Mouse (Mus musculus) embryonic fibroblast, embryonic 13.5 days (primary cell): ENCODE measurements at regions not wholly inside any gene's neighbourhood (a gene's known extent, or its start where the extent isn't known, plus 50 kb on each side); places are given as distances from the start of the nearest gene placed in this dataset.

Experiments
- H3K27ac ChIP-seq: 2 replicates; pipeline ENCODE4 v1.5.1; 2012; ENCODE audit warnings: low read length, control low read depth, inconsistent platforms; ENCODE audit not compliant: insufficient read depth
- H3K4me1 ChIP-seq: 2 replicates; pipeline ENCODE4 v1.6.1; 2011; ENCODE audit warnings: low read length; ENCODE audit not compliant: control insufficient read depth, insufficient read depth
- H3K4me3 ChIP-seq: 2 replicates; pipeline ENCODE4 v1.5.1; 2011; ENCODE audit warnings: mild to moderate bottlenecking, control low read depth, low read length; ENCODE audit not compliant: insufficient read depth
- CTCF ChIP-seq: IDR thresholded peaks from 2 replicates; pipeline ENCODE4 v1.5.1; 2011; ENCODE audit warnings: mild to moderate bottlenecking, control low read depth, low read length, moderate library complexity, borderline replicate concordance; ENCODE audit not compliant: insufficient read depth
- POLR2A ChIP-seq: IDR thresholded peaks from 2 replicates; pipeline ENCODE4 v1.6.1; 2011; ENCODE audit warnings: low read depth, mild to moderate bottlenecking, control low read depth, low read length, moderate library complexity

DNA sequence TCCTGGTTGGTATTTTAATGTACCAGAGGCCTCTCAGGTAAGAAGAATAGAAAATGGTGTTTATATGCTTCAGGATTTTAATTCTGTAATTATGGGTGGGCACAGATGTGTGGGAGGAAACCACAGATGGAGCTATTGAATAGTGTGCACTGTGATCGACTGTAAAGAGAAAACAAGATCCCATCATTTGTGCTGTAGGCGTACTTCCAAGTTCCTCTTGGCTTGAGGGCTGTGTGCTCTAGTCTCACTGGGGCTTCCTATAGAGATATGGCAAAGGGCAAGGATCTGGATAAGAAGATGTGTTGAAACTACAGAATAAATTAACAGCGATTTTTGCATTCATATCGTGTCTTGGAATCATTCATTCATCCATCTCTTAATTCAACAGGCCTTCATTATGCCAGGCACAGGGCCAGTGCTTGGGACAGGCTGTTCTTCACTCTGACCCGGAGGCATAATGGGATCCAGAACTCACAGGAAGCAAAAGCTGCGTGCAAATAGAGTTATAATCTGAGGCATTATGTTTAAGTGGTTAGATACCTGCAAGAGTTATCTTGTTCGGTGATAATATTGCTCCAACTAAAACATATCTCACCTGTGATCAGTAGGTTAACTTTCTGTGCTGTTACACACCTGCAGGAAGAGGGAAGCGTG lies 336.7 kb downstream of the Hs3st3b1 start:
- no peaks in the 10 kb centered on the region for H3K4me1 ChIP-seq
- no peak overlapping the region for H3K27ac ChIP-seq
- TF ChIP-seq POLR2A (no peak), CTCF (no peak)
- H3K4me3 ChIP-seq = no peak overlapping the region

DNA sequence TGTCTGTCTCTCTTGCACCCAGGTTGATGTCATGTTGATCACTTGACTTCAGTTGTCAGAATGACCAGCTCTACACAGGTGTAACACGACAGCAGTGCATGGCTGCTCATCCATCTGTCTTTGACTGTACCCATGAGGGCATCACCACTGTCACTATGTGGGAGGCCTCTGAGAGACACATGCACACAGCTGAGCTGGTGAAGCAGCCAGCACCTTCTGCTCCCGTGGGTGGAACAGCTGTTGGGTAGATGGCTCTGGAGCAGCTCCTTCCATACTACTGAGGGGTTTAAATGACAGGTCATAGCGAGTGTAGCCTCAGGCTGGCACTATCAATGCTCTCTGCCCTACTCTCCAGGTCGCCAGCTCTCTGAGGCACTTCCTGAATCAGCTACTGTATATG lies 301.9 kb downstream of the Hs3st3b1 start:
- Histone ChIP-seq H3K4me3 (no peak overlapping the region), H3K27ac (no peak overlapping the region), H3K4me1 (no peaks in the 10 kb centered on the region)
- no peak for TF ChIP-seq CTCF

DNA sequence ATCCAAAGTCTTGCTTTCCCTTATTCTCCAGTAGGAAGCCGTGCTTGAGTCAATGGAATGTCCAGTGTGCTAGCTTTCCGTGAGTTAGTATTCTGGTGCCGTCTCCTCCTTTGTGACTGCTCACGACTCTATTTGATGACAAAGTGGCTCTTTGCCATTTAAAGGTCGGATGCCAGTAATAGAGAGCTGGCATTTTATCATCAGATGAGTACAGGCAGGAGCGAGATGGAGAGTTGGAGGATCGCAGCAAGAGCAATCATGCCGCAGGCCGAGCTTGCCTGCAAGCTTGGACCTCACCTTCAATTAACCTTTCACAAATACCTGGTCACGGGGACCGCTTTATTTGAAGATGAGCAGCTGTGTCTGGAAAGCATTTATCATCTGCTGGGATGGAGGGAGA lies 291.8 kb downstream of the Hs3st3b1 start:
- TF ChIP-seq POLR2A = no peak
- no peak for TF ChIP-seq CTCF
- H3K4me3 ChIP-seq = no peak overlapping the region

DNA sequence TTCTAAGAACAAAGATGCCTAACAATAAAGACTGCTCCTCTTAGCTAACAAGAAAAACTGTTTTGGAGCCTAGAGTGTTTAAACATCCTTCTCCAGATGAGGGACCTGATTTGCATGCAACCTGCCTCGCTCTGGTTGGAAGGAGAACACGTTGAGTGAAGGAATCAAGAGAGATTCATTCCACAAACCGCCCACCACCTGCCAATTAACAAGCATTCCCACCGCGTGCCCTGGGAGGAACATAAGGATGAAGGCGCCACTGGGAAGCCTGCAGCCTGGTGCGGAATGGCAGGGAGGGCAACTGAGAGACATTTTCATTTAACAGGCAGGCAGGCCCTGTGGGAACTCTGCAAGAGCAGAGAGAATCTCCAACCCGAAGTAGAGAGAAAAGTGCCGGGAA lies 265.0 kb downstream of the Hs3st3b1 start:
- Histone ChIP-seq H3K27ac (no peak overlapping the region), H3K4me3 (no peak overlapping the region), H3K4me1 (no peaks in the 10 kb centered on the region)
- TF ChIP-seq CTCF = no peak
- TF ChIP-seq POLR2A = no peak

More for the DNA sequence above, 291.8 kb downstream of the Hs3st3b1 start:
- Histone ChIP-seq H3K4me1 (no peaks in the 10 kb centered on the region), H3K27ac (no peak overlapping the region)

DNA sequence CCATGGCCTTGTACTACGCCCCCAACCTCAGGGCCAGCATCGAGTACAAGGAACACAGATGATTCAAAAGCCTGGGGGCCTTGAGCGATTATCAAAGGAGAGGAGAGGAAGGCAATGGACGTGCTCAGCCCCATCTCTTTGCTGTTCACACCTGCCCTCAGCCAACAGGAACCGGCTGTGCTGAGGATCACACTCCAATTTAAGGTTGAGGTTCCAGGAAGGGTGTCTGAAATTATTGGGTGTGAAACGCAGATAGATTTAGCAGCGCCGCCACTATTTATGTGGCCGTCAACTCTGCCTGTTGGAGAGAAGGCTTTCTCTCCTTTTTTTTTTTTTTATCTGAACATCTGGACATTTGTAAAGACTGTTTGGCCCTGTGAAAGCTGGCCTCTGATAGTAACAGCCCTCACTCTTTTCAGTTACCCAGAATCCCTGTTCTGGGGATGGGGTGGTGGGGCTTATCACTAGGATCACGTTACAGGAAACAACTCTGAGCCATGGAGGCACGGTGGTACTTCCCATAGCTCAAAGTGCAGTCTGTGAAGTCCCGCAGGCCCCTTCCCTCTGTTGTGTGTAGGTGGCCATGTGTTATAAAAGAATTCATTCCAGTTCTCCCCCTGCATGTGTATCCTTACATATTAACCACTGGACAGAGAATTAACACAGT lies 256.7 kb downstream of the Hs3st3b1 start:
- TF ChIP-seq CTCF (no peak), POLR2A (no peak)
- Histone ChIP-seq H3K4me1 (no peaks in the 10 kb centered on the region), H3K4me3 (no peak overlapping the region), H3K27ac (no peak overlapping the region)

DNA sequence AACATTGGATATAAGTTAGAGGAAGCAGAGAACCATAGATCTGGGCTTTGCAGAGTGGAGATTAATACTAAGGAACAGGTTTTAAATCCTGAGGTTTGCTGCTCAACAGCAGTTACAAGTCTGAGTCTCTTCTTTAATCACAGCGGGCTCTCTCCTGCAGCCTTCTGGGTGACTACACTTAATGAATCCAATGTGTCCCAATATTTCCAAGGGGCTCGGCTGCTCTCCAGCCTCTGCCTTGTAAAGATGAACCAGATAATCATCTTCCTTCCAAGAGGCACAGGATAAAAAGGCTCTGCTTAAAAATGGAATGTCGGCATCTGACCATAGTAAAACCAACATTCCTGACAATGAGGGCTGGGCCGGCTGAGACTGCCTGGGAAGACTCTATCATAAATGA lies 251.6 kb downstream of the Hs3st3b1 start:
- TF ChIP-seq CTCF = no peak
- no peak for TF ChIP-seq POLR2A
- Histone ChIP-seq H3K27ac (no peak overlapping the region), H3K4me3 (no peak overlapping the region), H3K4me1 (no peaks in the 10 kb centered on the region; the same call in 1 of the 2 replicates)

DNA sequence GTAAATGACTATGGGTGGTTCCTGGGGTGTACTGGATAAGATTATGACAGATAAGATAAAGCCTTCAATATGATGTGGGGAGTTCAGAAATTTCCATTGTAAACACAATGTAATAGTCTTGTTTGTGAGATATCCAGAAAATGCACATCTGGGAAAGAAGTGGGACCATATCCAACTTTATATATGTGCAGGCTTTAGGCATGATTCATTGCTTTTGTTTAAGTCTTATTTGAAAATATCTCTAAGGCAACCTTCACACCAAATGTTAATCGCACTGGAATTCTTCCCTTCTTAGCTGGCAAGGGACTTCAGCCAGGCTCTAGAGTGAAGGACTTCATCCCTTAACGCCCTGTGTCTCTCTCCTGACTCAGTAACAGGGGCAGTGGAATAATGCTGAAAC lies 250.3 kb downstream of the Hs3st3b1 start:
- TF ChIP-seq POLR2A (no peak), CTCF (no peak)
- Histone ChIP-seq H3K4me3 (no peak overlapping the region), H3K4me1 (no peaks in the 10 kb centered on the region; the same call in 1 of the 2 replicates), H3K27ac (no peak overlapping the region)

DNA sequence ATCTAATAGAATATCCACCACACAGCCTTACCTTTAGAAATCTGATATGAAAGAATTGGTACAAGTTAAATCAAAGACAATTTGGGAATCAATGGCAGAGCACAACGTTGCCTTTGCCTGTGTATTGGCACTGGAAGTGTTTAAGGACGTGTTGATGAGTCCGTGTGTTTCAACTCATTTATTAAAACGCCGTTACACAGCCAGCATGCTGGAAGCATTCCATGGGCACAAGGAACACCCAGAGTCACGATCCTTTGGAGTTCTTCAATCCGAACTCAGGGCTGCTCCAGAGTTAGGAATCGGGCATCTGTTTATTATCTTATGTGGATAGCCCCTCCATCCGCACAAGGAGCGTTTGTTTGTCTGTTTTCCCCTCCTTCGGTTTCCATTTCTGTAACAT lies 244.2 kb downstream of the Hs3st3b1 start:
- H3K4me1 ChIP-seq = no peaks in the 10 kb centered on the region
- no peak overlapping the region for H3K4me3 ChIP-seq
- no peak for TF ChIP-seq POLR2A
- no peak overlapping the region for H3K27ac ChIP-seq

DNA sequence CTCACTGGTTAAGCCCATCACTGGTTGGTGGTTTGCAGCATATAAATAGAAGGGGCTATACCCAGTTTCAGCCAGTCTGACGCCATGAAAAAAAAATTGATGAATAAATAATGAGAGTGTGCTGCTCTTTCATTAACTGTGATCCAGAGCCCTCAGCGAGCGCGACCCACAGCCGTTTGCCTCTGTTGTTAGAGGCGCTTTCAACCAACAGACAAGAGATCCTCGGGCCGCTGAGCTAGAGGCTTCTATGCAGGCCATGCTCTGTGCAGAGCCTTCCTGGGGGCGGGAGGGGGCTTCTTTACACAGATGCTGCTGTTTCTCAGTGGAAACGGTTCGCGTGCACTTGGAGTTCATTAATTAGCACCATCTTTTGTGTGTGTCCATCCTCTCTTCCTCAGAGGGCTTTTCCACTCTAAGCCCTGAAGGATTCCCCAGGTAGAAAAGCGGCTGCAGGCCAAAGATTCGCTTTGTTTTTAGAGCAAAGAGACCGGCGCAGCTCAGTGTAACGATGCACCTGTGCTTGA lies 243.6 kb downstream of the Hs3st3b1 start:
- Histone ChIP-seq H3K4me3 (no peak overlapping the region), H3K27ac (no peak overlapping the region)
- TF ChIP-seq CTCF (no peak), POLR2A (no peak)

DNA sequence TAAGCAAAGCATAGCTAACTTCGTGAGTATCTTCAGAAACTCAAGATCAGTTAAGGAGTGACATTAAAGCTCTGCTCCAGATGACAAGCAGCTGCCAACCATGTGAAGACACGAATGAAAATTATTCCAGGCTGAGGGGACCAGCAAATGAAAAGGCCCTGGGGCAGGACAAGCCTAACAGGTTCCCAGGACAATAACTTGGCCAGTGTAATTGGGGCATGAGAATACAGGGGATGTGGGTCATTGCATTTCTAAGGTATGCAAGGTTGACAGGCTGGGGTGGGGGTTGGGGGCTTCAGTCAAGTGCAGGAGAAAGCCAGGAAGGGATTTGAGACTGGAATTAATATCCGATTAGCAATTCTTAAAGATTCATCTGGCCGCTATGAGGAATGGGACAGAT lies 242.6 kb downstream of the Hs3st3b1 start:
- Histone ChIP-seq H3K27ac (no peak overlapping the region), H3K4me1 (no peaks in the 10 kb centered on the region), H3K4me3 (no peak overlapping the region)
- TF ChIP-seq POLR2A = no peak
- TF ChIP-seq CTCF = no peak

More for the DNA sequence above, 243.6 kb downstream of the Hs3st3b1 start:
- H3K4me1 ChIP-seq = no peaks in the 10 kb centered on the region

DNA sequence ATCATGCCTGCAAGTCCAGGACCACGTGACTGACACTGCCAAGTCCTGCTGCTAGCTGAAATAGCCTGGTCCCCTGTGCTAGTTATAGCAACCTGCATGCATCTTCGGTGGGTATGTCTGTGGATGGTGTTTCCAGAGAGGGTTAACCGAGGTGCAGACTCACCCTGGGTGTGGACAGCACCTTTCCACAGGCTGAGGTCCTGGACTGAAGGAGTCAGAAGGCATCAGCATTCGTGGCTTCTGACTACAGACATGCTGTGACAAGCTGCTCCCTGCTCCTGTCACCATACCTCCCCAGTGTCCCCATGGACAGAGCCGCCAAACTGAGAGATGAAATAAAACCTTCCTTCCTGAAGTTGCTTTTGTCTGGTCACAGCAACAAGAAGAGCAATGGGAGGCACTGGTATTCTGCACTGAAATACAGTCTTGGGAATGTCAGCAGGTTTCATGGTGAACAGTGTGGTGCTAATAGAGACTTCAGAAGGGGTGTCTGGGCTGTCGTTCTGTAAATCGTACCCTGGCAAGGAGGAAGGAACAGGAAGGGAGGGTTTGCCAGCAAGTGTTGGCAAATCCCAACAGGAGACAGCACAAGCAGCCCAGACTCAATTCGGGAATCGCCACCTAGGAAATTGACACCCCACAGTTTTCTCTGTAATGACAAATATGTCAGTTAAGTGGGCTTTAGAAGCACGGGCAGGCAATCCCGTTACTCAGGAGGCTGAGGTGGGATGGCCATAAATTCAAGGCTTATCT lies 237.7 kb downstream of the Hs3st3b1 start:
- Histone ChIP-seq H3K4me3 (no peak overlapping the region), H3K27ac (no peak overlapping the region), H3K4me1 (no peaks in the 10 kb centered on the region)
- TF ChIP-seq POLR2A = no peak
- TF ChIP-seq CTCF = no peak
